Mouse (Mus musculus) lung, embryonic 14.5 days (tissue): ENCODE results near the gene Acp2. TPM values are rescaled to one million over a fixed set of nuclear protein-coding genes. Genes with fewer than 3 reads are reported as not detected.
"Not testable (repeated sequence)": the region's sequence is repeated elsewhere in the genome, so short reads cannot be mapped to it uniquely, and the experiment has no call there.

Experiments used
- ATAC-seq: fragments of 200-750 bp; cut with Nextera tagmentation; 2 replicates; pipeline ENCODE4 v1.8.0; 2017; ENCODE audit warnings: mild to moderate bottlenecking, moderate TSS enrichment, moderate library complexity; ENCODE audit not compliant: insufficient read depth
- DNase-seq: peaks from one replicate; pipeline ENCODE4 v3.0.0-alpha.2; 2015
- H3K27ac ChIP-seq: fragments of 300-500 bp; sonication (generic); 2 replicates; pipeline ENCODE4 v1.5.1; 2014; ENCODE audit warnings: low read depth, mild to moderate bottlenecking, moderate library complexity
- H3K27me3 ChIP-seq: fragments of 300-500 bp; sonication (generic); 2 replicates; pipeline ENCODE4 v1.6.1; 2014; ENCODE audit warnings: low read length, control low read depth; ENCODE audit not compliant: insufficient read depth
- H3K36me3 ChIP-seq: fragments of 300-500 bp; sonication (generic); 2 replicates; pipeline ENCODE4 v1.6.1; 2014; ENCODE audit warnings: control low read depth; ENCODE audit not compliant: insufficient read depth
- H3K4me1 ChIP-seq: fragments of 300-500 bp; sonication (generic); 2 replicates; pipeline ENCODE4 v1.6.1; 2014; ENCODE audit warnings: antibody characterized with exemption, control low read depth; ENCODE audit not compliant: insufficient read depth
- H3K4me2 ChIP-seq: fragments of 300-500 bp; sonication (generic); 2 replicates; pipeline ENCODE4 v1.6.1; 2014; ENCODE audit warnings: mild to moderate bottlenecking
- H3K4me3 ChIP-seq: fragments of 300-500 bp; sonication (generic); 2 replicates; pipeline ENCODE4 v1.5.1; 2014; ENCODE audit warnings: low read depth, low read length
- H3K9ac ChIP-seq: fragments of 300-500 bp; sonication (generic); 2 replicates; pipeline ENCODE4 v1.6.1; 2014
- H3K9me3 ChIP-seq: fragments of 300-500 bp; sonication (generic); 2 replicates; pipeline ENCODE4 v1.6.1; 2016; ENCODE audit warnings: low read depth, low read length, control low read depth
- CTCF ChIP-seq: IDR thresholded peaks from 2 replicates; pipeline ENCODE4 v1.5.1; 2016; ENCODE audit warnings: antibody characterized with exemption, low read depth
- WGBS: fragments of 180-500 bp; shearing (Covaris S2); extraction: QIAGEN DNeasy Blood & Tissue Kit; methylation state at CpG from one replicate; pipeline ENCODE4 v1.1.7; 2014; 5-methylcytosine and 5-hydroxymethylcytosine counted together
- polyA plus RNA-seq: library from polyadenylated mRNA; unstranded; fragments of >200 nt; fragmentation: Nextera tagmentation; extraction: Ambion mirVana; gene quantifications from 2 replicates; pipeline ENCODE4 v1.2.1, GENCODE M21; 2014

Acp2 gene
- polyA plus RNA-seq, 1 experiment from 2014 or later = 33.8 TPM

DNA sequence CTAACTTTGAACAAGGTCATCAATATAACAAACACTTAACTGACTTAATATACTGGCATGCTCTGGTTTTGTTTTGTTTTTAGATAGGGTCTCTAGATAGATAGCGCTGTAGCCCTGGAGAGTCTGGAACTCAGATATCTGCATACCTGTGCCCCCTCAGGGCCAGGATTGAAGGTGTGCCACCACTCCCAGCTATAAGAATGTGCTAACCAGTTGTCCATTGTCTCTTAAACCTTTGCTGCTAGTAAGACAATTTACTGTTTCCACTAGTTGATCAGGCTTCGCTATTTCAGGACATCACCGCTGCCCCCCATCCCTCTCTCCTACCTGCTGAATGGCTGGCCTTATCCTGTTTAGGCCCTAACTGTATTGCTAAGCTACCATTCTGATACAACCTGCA lies 17.8 kb downstream of the Acp2 start:
- no peak for TF ChIP-seq CTCF
- Histone ChIP-seq H3K9ac (no peak overlapping the region), H3K9me3 (no peaks in the 10 kb centered on the region), H3K27ac (no peak overlapping the region), H3K4me2 (no peak overlapping the region), H3K27me3 (no peaks in the 10 kb centered on the region), H3K4me3 (no peak overlapping the region), H3K36me3 (peaks cover 10% of the 10 kb centered on the region; the same call in 1 of the 2 replicates), H3K4me1 (no peaks in the 10 kb centered on the region)
- 91% methylated on average over 3 of the region's 3 CpGs for WGBS
- ATAC-seq (no peak), DNase-seq (no peak)

DNA sequence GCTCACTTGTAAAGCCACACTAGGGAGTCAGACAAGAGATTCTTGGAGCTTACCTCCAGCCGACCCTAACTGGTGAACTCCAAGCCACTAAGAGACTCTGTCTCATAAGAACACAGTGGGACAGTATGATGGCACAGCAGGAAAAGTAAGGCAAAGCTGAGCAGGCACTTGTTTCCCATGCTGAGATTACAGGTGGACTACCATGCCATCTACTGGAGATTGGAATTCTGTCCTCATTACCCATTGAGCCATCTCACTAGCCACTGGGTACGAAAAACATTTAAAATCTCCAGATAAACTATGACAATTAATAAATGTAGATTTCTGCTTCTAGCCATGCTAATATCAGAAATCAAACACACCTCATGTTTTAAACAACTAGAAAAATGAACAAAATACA lies 20.9 kb downstream of the Acp2 start:
- no peaks in the 10 kb centered on the region for H3K4me1 ChIP-seq

DNA sequence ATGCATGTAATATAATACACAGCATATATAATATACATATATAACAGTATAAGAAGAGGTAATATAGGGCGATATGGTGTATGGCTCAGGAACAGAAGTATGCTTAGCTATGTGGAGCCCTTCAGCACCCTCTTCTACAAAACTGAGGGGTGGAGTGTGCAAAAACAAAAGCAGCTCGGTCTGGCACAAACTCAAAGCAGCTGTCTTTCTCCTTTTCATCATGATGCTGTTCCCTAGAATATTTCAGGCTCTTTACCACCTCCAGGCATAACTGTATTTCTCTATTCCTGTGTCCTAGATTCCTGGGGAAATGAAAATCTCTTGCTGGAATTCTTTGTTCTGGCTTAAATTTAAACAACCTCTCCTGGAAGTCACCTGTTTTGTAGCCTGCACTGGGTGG lies 27.1 kb downstream of the Acp2 start:
- ATAC-seq = no peak
- Histone ChIP-seq H3K36me3 (no peaks in the 10 kb centered on the region), H3K9ac (no peak overlapping the region), H3K4me1 (no peaks in the 10 kb centered on the region), H3K4me2 (no peak overlapping the region), H3K4me3 (no peak overlapping the region), H3K27me3 (no peaks in the 10 kb centered on the region), H3K9me3 (no peaks in the 10 kb centered on the region), H3K27ac (no peak overlapping the region)
- TF ChIP-seq CTCF = no peak
- no peak for DNase-seq
- WGBS = 76% methylated on average over 2 of the region's 2 CpGs

More for the DNA sequence above, 20.9 kb downstream of the Acp2 start:
- no peak for DNase-seq
- Histone ChIP-seq H3K9ac (no peak overlapping the region), H3K4me2 (no peak overlapping the region), H3K36me3 (no peaks in the 10 kb centered on the region), H3K4me3 (no peak overlapping the region), H3K27me3 (no peaks in the 10 kb centered on the region), H3K9me3 (no peaks in the 10 kb centered on the region), H3K27ac (no peak overlapping the region)
- WGBS = 79% methylated on average over 2 of the region's 2 CpGs
- ATAC-seq = no peak
- no peak for TF ChIP-seq CTCF

DNA sequence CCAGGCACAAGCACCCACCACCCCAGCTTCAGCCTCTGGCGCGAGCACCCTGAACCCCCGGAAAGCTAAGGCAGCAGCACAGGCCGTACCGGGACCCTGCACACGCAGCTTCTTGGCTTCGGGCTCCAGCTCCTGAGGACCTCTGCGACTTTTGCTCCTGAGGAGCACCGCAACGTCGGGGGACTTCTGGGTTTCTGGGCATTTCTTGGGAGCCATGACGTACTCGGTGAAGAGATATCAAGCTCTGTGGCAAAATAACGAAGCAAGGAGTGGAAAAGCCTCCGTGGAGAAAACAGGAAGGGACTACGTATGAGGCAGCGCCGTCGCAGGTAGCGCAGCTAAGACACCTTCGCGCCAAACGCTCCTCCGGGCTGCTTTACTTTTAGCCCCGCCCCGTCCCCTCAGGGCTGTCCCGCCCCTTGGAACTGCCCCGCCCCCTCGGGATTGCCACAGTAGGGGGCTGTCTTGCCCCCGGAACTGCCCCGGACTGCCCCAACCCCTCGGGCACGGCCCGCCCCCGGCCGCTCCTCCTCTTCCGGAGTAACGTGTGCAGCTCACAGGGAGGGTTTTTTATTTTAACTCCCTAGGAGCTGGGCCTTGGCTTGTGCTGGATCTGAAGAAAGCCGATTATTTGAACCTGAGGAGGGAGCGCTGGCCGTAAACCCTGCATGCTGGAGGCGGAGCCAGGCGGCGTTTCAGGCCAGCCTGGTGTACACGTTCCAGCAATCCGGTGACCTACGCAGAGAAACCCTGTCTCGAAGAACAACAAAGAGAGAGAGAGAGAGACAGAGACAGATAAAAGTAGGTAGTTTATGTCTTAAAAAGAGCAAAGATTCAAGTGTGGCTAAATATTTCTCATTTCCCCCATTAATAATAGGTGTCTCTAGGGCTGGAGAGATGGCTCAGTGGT lies 34.2 kb downstream of the Acp2 start, which contains the start of gene Ddb2:
Gene Ddb2, minus strand, starts transcription at position 382 of the 910 bp plus-strand sequence.
- Histone ChIP-seq H3K9ac (peak within 1 kb of the TSS; percentile 74), H3K4me2 (peak within 1 kb of the TSS; percentile 91), H3K4me3 (peak within 1 kb of the TSS; percentile 68), H3K27ac (peak within 1 kb of the TSS; percentile 88), H3K36me3 (no peaks in the 10 kb centered on the region), H3K27me3 (no peaks in the 10 kb centered on the region), H3K9me3 (no peaks in the 10 kb centered on the region), H3K4me1 (no peaks in the 10 kb centered on the region)
- WGBS = under 1% methylated on average over 48 of the region's 48 CpGs
- TF ChIP-seq CTCF = no peak
- DNase-seq (peak; percentile 97), ATAC-seq (peak; percentile 99)

DNA sequence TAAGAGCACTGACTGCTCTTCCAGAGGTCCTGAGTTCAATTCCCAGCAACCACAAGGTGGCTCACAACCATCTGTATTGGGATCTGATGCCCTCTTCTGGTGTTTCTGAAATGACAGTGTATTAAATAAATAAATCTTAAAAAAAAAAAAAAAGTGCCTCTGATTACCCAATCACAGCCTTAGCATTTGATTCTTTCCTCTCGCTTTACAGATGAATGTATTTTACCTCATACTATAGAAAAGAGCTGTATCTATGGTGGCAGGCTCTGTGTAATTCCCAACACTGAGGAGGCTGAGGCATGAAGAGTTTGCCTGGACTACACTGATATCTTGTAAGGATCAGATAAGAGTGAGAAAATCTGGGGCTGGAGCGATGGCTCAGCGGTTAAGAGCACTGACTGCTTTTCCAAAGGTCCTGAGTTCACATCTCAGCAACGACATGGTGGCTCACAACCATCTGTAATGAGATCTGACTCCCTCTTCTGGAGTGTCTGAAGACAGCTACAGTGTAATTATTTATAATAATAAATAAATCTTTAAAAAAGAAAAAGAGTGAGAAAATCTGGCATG lies 34.9 kb downstream of the Acp2 start:
- not testable (repeated sequence) for H3K36me3 ChIP-seq, H3K27me3 ChIP-seq, H3K9me3 ChIP-seq, H3K4me1 ChIP-seq
- 10% methylated on average over 4 of the region's 4 CpGs for WGBS
- H3K4me3 ChIP-seq = peak overlapping the region; percentile 68
- peak overlapping the region; percentile 91 for H3K4me2 ChIP-seq
- peak overlapping the region; percentile 88 for H3K27ac ChIP-seq
- 0 out of 2 replicates have a peak, but pooled peaks have one; percentile 40 for TF ChIP-seq CTCF
- DNase-seq (peak; percentile 45), ATAC-seq (peak; percentile 38)
- 0 out of 2 replicates have a peak overlapping the region, but pooled peaks have one; percentile 45 for H3K9ac ChIP-seq

DNA sequence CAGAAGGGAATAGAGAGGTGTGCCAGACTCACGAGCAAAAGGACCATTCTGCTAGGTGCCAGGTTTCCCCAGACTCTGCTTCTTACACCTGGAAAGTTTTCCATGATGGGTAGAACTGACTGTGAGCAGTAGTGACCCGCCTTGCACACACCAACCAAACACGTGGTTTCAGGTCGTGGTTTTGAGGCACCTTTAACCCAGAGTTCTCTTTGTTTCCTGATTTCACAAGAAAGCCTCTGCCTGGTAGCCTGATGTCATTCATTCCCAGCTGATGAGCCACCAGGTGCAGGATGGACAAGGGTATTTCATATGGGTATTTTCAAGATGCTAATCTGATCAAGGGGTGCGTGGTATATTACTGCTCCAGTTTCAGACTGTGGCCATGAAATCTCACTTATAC lies 39.9 kb downstream of the Acp2 start:
- Histone ChIP-seq H3K4me1 (no peaks in the 10 kb centered on the region), H3K4me2 (no peak overlapping the region), H3K27me3 (no peaks in the 10 kb centered on the region), H3K9me3 (no peaks in the 10 kb centered on the region), H3K4me3 (no peak overlapping the region), H3K9ac (no peak overlapping the region), H3K27ac (no peak overlapping the region), H3K36me3 (no peaks in the 10 kb centered on the region)
- DNase-seq (no peak), ATAC-seq (no peak)
- no peak for TF ChIP-seq CTCF
- WGBS = 57% methylated on average over 5 of the region's 5 CpGs

DNA sequence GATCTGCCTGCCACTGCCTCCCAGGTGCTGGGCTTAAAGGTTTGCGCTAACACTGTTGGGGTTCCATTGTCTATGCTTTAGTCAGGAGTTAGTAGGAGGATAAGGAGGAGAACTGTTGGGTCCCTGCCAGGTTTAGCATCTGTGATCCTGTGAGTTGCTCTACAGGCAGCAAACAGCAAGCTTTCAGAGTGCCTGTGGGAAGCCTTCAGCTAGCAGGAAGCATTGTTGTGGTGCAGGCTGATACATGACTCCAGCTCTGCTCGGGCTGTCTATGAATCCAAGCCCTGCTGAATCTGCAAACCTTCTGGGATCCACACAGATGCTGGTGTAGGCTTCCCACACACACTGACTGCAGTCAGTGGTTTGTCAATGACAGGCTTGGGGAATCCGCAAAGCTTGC lies 40.7 kb downstream of the Acp2 start:
- no peaks in the 10 kb centered on the region for H3K36me3 ChIP-seq
- H3K27ac ChIP-seq = no peak overlapping the region
- DNase-seq (peak; percentile 10), ATAC-seq (no peak)
- WGBS = 60% methylated on average over 3 of the region's 3 CpGs
- no peak overlapping the region for H3K4me2 ChIP-seq
- H3K27me3 ChIP-seq = no peaks in the 10 kb centered on the region
- H3K9ac ChIP-seq = no peak overlapping the region
- H3K4me1 ChIP-seq = no peaks in the 10 kb centered on the region
- no peak for TF ChIP-seq CTCF
- no peak overlapping the region for H3K4me3 ChIP-seq
- no peaks in the 10 kb centered on the region for H3K9me3 ChIP-seq
